Mouse (Mus musculus): ENCODE measurements at regions not wholly inside any gene's neighbourhood (a gene's known extent, or its start where the extent isn't known, plus 50 kb on each side); places are given as distances from the start of the nearest gene placed in this dataset.
A peak's percentile ranks its signal among the peaks of the same experiment; 100 is the strongest.

DNA sequence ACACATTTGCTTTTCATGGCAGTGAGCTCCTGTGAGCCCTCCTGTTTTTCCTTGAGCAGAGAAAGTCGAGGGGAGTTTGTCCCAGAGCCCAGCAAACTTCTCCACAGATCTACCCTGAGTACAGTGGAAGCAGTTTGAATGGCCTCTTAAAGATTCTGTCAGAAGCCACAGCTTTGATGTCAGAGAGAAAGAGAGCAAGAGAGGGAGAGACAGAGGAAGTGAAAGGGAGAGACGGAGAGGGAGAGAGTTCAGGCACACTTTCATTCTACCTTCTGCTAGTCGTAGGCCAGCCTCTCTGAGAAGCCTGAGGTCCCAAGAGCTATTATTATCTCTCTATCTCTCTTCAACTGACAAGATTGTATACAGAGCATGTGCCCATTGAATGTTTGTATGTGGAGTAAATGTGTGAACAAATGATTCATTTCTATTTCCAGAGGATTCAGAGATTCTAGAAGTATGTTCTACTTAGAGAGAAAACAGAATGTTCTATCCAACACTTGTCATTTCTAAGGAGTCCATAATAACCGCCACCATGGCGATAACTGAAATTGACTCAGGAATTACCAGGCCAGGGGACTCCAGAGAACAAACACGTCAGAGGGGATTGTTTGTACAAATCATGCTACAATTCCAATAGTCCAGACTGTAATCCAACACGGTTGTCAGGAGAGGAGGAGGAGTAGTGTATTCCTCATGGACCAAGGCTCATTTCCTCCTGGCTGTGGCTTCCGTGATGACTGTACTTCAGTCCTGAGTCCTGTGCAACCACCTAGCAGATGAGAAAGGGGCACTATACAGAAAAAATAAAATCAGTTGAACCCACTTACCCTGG is 183.6 kb upstream of the Sesn3 start:
- no peak for DNase-seq (ENCODE audit: low spot score)
- H3K4me3 ChIP-seq: no peak overlapping the region
- peaks cover 20% of the 10 kb centered on the region for H3K4me1 ChIP-seq
- no peaks in the 10 kb centered on the region for H3K36me3 ChIP-seq
- no peak overlapping the region for H3K27ac ChIP-seq
- WGBS: 80% methylated on average over 8 of the region's 8 CpGs
- H3K9me3 ChIP-seq (replicated peaks): no peaks in the 10 kb centered on the region
- H3K27me3 ChIP-seq (ENCODE audit: low read depth, poor library complexity, severe bottlenecking): no peaks in the 10 kb centered on the region

DNA sequence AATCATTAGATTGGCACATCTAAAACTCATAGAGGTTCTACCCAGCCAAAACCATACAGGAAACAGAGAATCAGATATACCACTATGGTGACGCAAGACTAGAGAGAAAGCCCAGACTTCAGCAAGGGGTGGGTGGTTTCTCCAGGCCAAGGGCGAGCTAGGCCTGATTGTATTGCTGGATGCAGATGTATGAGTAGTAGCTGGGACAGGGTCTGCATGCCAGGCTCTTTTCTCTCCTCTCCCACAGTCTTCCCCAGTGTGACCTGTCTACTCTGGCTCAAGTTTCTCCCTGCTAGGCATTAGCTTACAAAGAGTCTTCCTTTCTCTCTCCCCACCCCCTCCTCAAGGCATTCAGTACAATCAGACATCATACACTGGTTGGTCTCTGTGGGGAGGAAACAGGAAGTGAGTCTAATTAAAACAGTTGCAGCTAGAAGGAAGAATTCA is 181.8 kb upstream of the Sesn3 start:
- peaks cover 12% of the 10 kb centered on the region for H3K4me1 ChIP-seq
- WGBS: 84% methylated on average over 2 of the region's 2 CpGs
- H3K4me3 ChIP-seq: no peak overlapping the region
- H3K27ac ChIP-seq: peak overlapping the region; percentile 48; the same call in 1 of the 2 replicates
- H3K9me3 ChIP-seq (replicated peaks): no peaks in the 10 kb centered on the region
- H3K36me3 ChIP-seq: no peaks in the 10 kb centered on the region
- no peak for DNase-seq (ENCODE audit: low spot score)
- H3K27me3 ChIP-seq (ENCODE audit: low read depth, poor library complexity, severe bottlenecking): no peaks in the 10 kb centered on the region

DNA sequence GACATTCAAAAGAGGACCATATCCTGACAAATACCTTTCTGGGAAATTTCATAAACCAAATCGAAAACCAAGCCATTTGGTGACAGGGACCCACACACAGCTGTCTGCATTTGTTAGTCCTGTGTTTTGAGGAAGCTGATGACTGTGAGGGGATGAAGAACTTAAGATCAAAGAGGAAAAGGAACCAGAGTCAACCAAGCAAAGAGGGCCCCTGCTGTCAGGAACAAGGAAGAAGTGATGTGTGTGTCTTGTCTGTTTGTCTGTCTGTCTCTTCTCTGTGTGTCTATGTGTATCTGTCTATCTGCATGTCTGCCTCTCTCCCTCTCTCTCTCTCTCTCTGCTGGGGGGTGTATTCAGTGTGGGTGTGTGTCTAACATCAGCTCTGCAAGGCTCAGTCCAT is 171.3 kb upstream of the Sesn3 start:
- Histone ChIP-seq H3K9me3 (replicated peaks) (no peaks in the 10 kb centered on the region), H3K27me3 (ENCODE audit: low read depth, poor library complexity, severe bottlenecking) (no peaks in the 10 kb centered on the region), H3K4me1 (no peaks in the 10 kb centered on the region), H3K36me3 (no peaks in the 10 kb centered on the region), H3K4me3 (no peak overlapping the region), H3K27ac (no peak overlapping the region)
- 83% methylated on average over 1 of the region's 1 CpGs for WGBS
- DNase-seq (ENCODE audit: low spot score): no peak

DNA sequence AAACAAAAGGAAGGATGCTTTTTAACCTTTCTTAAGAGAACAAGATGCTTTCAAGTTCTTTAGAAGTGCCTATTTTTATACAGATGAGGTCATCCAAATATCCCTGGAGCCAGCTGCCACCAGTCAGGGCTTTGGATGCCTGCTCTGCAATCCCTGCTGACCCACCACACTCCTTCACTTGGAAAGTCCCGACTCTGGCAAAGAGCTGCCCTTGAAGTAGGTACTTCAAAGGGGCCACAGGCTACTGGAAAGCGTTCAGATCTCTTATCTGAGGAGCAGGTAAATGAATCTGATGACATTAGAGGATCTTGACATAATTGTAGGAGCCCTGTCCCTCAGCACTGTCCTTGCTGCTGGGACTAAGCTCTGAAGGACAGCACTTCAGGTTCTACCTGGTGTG is 169.9 kb upstream of the Sesn3 start:
- Histone ChIP-seq H3K27me3 (ENCODE audit: low read depth, poor library complexity, severe bottlenecking) (no peaks in the 10 kb centered on the region), H3K9me3 (replicated peaks) (no peaks in the 10 kb centered on the region), H3K36me3 (no peaks in the 10 kb centered on the region), H3K4me1 (no peaks in the 10 kb centered on the region), H3K4me3 (no peak overlapping the region), H3K27ac (no peak overlapping the region)
- 46% methylated on average over 2 of the region's 2 CpGs for WGBS
- DNase-seq (ENCODE audit: low spot score): no peak

DNA sequence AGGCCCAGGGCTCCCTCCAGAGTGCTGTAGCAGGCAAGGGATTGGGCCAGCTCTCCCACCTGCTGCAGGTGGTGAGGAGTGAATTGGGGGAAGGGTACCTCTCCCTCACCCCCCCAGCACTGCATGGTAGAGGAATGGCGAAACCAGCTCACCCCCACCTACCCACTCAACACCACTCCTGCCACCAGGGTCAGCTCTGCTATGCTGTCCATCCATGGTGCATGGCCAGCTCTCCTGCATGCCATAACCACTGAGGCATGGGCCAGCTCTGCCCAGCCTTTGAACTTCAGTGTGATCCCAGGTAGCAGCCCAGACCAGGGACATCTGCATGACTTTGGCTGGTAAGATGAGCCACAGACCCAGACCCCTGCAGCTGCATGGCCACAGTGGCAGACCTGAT is 168.5 kb upstream of the Sesn3 start:
- Histone ChIP-seq H3K4me3 (no peak overlapping the region), H3K4me1 (no peaks in the 10 kb centered on the region), H3K27ac (no peak overlapping the region), H3K27me3 (ENCODE audit: low read depth, poor library complexity, severe bottlenecking) (no peaks in the 10 kb centered on the region), H3K36me3 (no peaks in the 10 kb centered on the region), H3K9me3 (replicated peaks) (no peaks in the 10 kb centered on the region)
- 83% methylated on average over 1 of the region's 1 CpGs for WGBS
- DNase-seq (ENCODE audit: low spot score): no peak

DNA sequence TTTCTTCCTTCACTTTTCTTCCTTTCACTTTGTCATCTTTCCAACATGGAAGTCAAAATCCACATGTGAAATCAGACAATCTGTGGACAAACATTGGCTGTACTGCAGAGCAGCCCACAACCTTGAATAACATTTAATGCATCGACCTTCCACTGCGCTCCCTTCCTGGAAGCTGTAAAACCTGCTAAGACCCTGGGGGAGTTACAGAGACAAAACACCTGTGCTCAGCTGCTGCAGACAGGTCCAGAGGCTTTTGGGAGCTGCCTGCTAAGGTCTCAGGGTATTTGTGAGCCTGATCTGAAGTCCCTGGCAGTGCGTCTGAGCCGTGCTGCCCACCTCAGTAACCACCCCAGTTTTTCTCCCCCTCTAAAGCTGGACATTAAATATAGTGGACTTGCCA is 166.1 kb upstream of the Sesn3 start:
- 84% methylated on average over 4 of the region's 4 CpGs for WGBS
- H3K27ac ChIP-seq: no peak overlapping the region
- no peak for DNase-seq (ENCODE audit: low spot score)

DNA sequence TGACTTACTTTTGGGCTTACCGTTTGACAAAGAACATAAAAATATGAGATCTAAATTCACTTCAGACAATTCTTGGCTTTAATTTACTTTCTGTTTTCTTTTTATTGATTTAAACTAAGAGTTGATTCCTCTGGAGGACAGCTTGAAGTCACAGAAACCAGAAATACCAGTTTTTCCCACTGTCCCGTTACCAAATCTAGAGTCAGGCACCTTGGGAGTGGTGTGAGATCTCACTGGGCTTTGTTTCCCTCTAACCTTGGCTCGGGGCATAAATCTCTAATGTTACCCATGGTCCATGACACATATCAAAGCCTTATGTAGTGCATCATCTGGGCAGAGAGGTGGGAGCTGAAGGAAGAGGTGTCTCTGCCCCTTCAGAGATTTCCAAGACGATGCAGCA is 165.4 kb upstream of the Sesn3 start:
- Histone ChIP-seq H3K27ac (no peak overlapping the region), H3K27me3 (ENCODE audit: low read depth, poor library complexity, severe bottlenecking) (no peaks in the 10 kb centered on the region), H3K4me1 (no peaks in the 10 kb centered on the region), H3K36me3 (no peaks in the 10 kb centered on the region), H3K9me3 (replicated peaks) (no peaks in the 10 kb centered on the region), H3K4me3 (no peak overlapping the region)
- no peak for DNase-seq (ENCODE audit: low spot score)
- WGBS: 87% methylated on average over 4 of the region's 4 CpGs

More for the DNA sequence above, 166.1 kb upstream of the Sesn3 start:
- H3K4me3 ChIP-seq: no peak overlapping the region
- no peaks in the 10 kb centered on the region for H3K36me3 ChIP-seq
- H3K27me3 ChIP-seq (ENCODE audit: low read depth, poor library complexity, severe bottlenecking): no peaks in the 10 kb centered on the region
- no peaks in the 10 kb centered on the region for H3K9me3 ChIP-seq (replicated peaks)
- no peaks in the 10 kb centered on the region for H3K4me1 ChIP-seq

DNA sequence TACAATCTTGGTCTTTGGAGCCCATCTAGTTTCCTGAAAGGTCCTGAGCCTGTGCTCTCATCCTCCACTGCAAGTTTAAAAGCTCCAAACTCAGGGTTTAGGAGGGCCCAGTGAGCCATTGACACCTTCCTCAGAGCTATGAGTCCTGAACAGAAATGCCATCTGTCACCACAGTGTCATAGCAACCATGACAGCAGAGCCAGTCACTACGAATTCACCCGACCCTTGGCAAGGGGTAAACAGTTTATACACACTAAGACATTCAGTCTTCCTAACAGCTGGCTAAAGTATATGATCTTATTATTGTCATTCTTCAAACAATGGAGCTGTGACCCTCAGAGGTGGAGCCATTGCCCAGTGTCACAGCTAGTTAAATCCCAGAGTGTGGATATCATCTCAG is 163.2 kb upstream of the Sesn3 start:
- Histone ChIP-seq H3K4me3 (no peak overlapping the region), H3K36me3 (no peaks in the 10 kb centered on the region), H3K27me3 (ENCODE audit: low read depth, poor library complexity, severe bottlenecking) (no peaks in the 10 kb centered on the region), H3K9me3 (replicated peaks) (no peaks in the 10 kb centered on the region), H3K27ac (no peak overlapping the region), H3K4me1 (no peaks in the 10 kb centered on the region)
- DNase-seq (ENCODE audit: low spot score): no peak
- WGBS: 62% methylated on average over 2 of the region's 2 CpGs

DNA sequence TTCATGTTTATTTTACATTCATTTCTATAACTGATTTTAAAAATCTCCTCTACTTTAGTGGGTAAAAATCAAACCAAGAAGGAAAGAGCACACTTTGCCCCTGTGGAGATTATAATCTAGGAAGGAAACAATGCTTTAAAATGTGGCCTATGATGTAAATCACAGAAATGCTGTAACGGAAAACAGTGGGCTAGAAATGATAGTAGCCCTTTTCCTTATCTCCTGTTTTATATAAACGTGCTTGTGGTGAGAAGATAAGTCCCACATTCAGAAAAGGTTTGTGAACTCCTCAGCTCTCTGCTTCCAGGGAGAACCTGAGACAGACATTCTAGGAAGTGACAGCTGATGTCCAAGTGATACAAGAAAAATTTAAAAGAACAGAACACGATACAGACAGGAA is 159.3 kb upstream of the Sesn3 start:
- no peak overlapping the region for H3K4me3 ChIP-seq
- H3K4me1 ChIP-seq: no peaks in the 10 kb centered on the region; the same call in 1 of the 2 replicates
- H3K36me3 ChIP-seq: no peaks in the 10 kb centered on the region
- no peak for DNase-seq (ENCODE audit: low spot score)
- no peaks in the 10 kb centered on the region for H3K27me3 ChIP-seq (ENCODE audit: low read depth, poor library complexity, severe bottlenecking)
- WGBS: 89% methylated on average over 3 of the region's 3 CpGs
- H3K27ac ChIP-seq: no peak overlapping the region
- no peaks in the 10 kb centered on the region for H3K9me3 ChIP-seq (replicated peaks)

DNA sequence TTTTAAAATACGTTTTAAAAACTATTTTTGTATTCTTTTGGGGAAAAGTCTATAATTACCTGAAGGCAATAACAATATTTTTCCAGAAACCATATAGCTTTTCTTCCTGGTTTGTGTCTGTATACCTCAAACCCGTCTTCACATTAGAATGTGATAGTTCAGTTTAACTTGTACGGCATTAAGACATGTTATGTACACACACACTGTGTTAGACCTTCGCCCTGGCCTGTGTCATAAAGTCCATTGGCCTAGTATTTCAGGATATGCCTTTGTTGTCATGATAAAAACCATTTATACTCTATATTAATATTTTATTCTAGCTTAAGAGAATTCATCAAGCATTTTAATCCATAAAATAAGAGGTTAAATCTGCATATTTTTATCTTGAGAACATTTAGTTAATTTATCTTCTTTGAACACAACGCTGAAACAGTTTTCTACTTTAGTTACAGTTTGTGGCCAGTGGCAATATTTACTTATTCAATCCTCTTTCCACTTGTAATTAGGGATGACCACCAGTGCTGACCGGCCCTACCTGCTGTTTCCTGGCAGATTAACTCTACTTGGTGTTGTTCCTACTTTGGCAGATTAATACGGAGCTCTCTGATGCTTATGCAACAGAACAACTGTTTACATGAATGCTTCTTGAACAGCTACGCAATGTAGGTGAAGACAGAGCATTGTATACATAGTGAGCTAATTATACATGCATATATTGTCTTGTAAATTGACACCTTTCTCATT is 158.6 kb upstream of the Sesn3 start:
- H3K4me3 ChIP-seq: no peak overlapping the region

DNA sequence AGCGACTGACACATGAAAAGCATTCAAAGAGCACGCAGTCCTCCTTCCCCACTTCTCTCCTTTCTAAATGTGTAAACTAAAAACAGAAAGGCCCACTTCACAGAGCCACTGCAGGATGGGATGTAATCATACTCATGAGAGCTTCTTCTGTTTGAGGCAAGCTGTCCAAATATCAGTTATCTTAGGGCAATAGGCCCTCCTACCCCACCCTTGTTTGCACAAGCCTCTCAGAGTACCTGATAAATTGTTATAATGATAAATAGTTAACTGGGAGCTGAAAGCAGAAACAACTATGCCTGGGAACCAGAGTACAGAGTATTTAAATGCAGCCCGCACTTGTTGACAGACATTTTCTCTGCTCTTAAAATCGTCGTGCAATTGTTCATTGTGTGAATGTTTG is 141.5 kb upstream of the Sesn3 start:
- H3K4me1 ChIP-seq: no peaks in the 10 kb centered on the region
- WGBS: 90% methylated on average over 5 of the region's 5 CpGs
- no peaks in the 10 kb centered on the region for H3K27me3 ChIP-seq (ENCODE audit: low read depth, poor library complexity, severe bottlenecking)
- no peaks in the 10 kb centered on the region for H3K36me3 ChIP-seq
- no peak overlapping the region for H3K4me3 ChIP-seq
- H3K9me3 ChIP-seq (replicated peaks): no peaks in the 10 kb centered on the region
- no peak overlapping the region for H3K27ac ChIP-seq
- DNase-seq (ENCODE audit: low spot score): no peak

More for the DNA sequence above, 158.6 kb upstream of the Sesn3 start:
- no peaks in the 10 kb centered on the region for H3K27me3 ChIP-seq (ENCODE audit: low read depth, poor library complexity, severe bottlenecking)
- whole genome bisulfite sequencing: 80% methylated on average over 8 of the region's 8 CpGs
- H3K36me3 ChIP-seq: no peaks in the 10 kb centered on the region
- DNase-seq (ENCODE audit: low spot score): no peak
- H3K4me1 ChIP-seq: no peaks in the 10 kb centered on the region; the same call in 1 of the 2 replicates
- H3K27ac ChIP-seq: no peak overlapping the region
- no peaks in the 10 kb centered on the region for H3K9me3 ChIP-seq (replicated peaks)

DNA sequence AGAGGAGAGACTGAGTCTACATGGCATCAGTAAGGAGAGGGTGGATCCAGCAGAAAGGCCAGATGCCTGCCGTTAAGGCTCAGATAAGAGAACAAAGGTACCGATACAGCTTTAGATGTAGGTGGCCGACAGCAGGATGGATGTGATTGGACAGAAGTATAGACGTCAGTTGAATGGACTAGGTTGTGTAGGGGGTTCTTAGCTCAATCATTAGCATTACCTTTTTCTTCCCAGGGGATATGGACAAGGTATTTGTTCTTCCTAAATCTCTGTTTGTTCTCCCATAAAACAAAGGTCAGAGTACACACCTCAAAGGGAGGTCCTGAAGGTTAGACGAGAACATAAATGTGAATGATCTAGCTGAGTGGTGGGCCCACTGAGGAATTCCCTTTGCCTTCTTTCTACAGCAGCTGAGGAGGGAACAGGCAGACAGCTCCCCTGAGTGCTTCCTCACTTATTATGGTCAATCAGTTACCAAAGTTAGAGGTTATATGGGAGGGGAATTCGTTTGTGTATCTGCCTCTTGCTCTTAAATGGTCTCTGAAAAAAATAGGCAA is 139.9 kb upstream of the Sesn3 start:
- H3K9me3 ChIP-seq (replicated peaks): no peaks in the 10 kb centered on the region
- WGBS: 64% methylated on average over 6 of the region's 6 CpGs
- H3K4me1 ChIP-seq: no peaks in the 10 kb centered on the region
- no peak overlapping the region for H3K4me3 ChIP-seq
- H3K27ac ChIP-seq: no peak overlapping the region
- H3K27me3 ChIP-seq (ENCODE audit: low read depth, poor library complexity, severe bottlenecking): no peaks in the 10 kb centered on the region
- DNase-seq (ENCODE audit: low spot score): no peak
- H3K36me3 ChIP-seq: no peaks in the 10 kb centered on the region

DNA sequence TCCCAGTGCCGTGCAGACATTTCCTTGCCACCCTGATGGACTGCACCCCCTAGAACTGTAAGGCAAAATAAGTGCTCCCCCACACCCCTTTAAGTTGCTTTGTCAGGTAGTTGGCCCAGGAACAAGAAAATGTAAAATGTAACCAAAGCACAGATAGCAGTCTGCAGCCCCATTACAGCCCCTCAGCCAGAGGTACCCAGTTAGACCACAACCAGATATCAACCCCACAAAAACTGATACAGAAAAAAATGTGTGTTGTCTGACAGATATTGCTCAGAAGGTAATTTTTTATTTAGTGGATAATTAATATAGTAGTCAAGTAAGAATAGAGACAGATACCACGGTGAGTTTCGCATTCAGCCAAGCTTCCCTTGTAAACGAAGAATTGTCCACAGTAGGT is 133.5 kb upstream of the Sesn3 start:
- no peak overlapping the region for H3K4me3 ChIP-seq
- 94% methylated on average over 4 of the region's 4 CpGs for WGBS
- no peaks in the 10 kb centered on the region for H3K9me3 ChIP-seq (replicated peaks)
- DNase-seq (ENCODE audit: low spot score): no peak
- no peaks in the 10 kb centered on the region for H3K36me3 ChIP-seq
- no peak overlapping the region for H3K27ac ChIP-seq
- H3K27me3 ChIP-seq (ENCODE audit: low read depth, poor library complexity, severe bottlenecking): no peaks in the 10 kb centered on the region
- H3K4me1 ChIP-seq: no peaks in the 10 kb centered on the region

All from limb, embryonic 10.5 days (tissue).